Mouse (Mus musculus) frontal cortex, postnatal 36 days (tissue): ENCODE results near the gene Ccdc148.

Experiments
- DNase-seq, 2 experiments: peaks; one replicate each; pipeline ENCODE4 v3.0.0; 2022; ENCODE audit warnings: low spot score in 2 of 2

Gene Ccdc148

GRCm38 (mm10) chr2:59179487-59179886 lies 19.0 kb upstream of the Ccdc148 start:
- DNase-seq: no peak

- no peak for DNase-seq
Measured at GRCm38 (mm10) chr2:59178960-59179359, 18.5 kb upstream of the Ccdc148 start.

- peak in 1 of 2 experiments; percentile 78 for DNase-seq
Measured at GRCm38 (mm10) chr2:59178191-59178590, 17.7 kb upstream of the Ccdc148 start.

- DNase-seq: no peak
Measured at GRCm38 (mm10) chr2:59175926-59176325, 15.4 kb upstream of the Ccdc148 start.

- DNase-seq: no peak
Measured at GRCm38 (mm10) chr2:59171533-59171932, 11.1 kb upstream of the Ccdc148 start.

GRCm38 (mm10) chr2:59170593-59170992 lies 10.1 kb upstream of the Ccdc148 start:
- no peak for DNase-seq

GRCm38 (mm10) chr2:59170208-59170589 lies 9.7 kb upstream of the Ccdc148 start:
- no peak for DNase-seq

GRCm38 (mm10) chr2:59169572-59170207 lies 9.2 kb upstream of the Ccdc148 start:
- DNase-seq: no peak

GRCm38 (mm10) chr2:59167830-59168229 lies 7.3 kb upstream of the Ccdc148 start:
- DNase-seq: no peak

GRCm38 (mm10) chr2:59166976-59167375 lies 6.5 kb upstream of the Ccdc148 start:
- DNase-seq: no peak

- peak in 1 of 2 experiments; percentile 35 for DNase-seq
Measured at GRCm38 (mm10) chr2:59162285-59162600, 1.8 kb upstream of the Ccdc148 start.

GRCm38 (mm10) chr2:59161441-59162284 lies 1.2 kb upstream of the Ccdc148 start:
- DNase-seq: peak; percentile 78 to 80

GRCm38 (mm10) chr2:59161021-59161440 lies 548 bp upstream of the Ccdc148 start:
- DNase-seq: no peak

- no peak for DNase-seq
Measured at GRCm38 (mm10) chr2:59159961-59160604, 400 bp downstream of the Ccdc148 start.

- no peak for DNase-seq
Measured at GRCm38 (mm10) chr2:59158117-59158516, 2.4 kb downstream of the Ccdc148 start.

GRCm38 (mm10) chr2:59155428-59155827 lies 5.1 kb downstream of the Ccdc148 start:
- no peak for DNase-seq

- no peak for DNase-seq
Measured at GRCm38 (mm10) chr2:59131044-59131443, 29.4 kb downstream of the Ccdc148 start.

- DNase-seq: no peak
Measured at GRCm38 (mm10) chr2:59129821-59130220, 30.7 kb downstream of the Ccdc148 start.

- DNase-seq: no peak
Measured at GRCm38 (mm10) chr2:59129023-59129422, 31.5 kb downstream of the Ccdc148 start.

- no peak for DNase-seq
Measured at GRCm38 (mm10) chr2:59055615-59056145, 104.8 kb downstream of the Ccdc148 start.

- peak; percentile 22 to 63 for DNase-seq
Measured at GRCm38 (mm10) chr2:59054339-59054738, 106.1 kb downstream of the Ccdc148 start.

- DNase-seq: no peak
Measured at GRCm38 (mm10) chr2:59053461-59054039, 106.9 kb downstream of the Ccdc148 start.
